Mouse (Mus musculus): ENCODE results near the gene Stxbp4. TPM values are rescaled to one million over a fixed set of nuclear protein-coding genes. Genes with fewer than 3 reads are reported as not detected.
A peak's percentile ranks its signal among the peaks of the same experiment; 100 is the strongest.

The Stxbp4 gene
- polyA plus RNA-seq (2015; fragmentation: Nextera tagmentation; extraction: Ambion mirVana) = 20.8 and 20.9 TPM in 2 replicates

GRCm38 (mm10) chr11:90637440-90638311, at the start of gene Stxbp4, which contains the start of gene Cox11:
Stxbp4 (minus strand) TSS chr11:90638084.
Cox11 (plus strand) TSS chr11:90638173.
- Histone ChIP-seq H3K27ac (replicated peaks) (peak within 1 kb of the TSS; percentile 92), H3K9ac (replicated peaks) (peak within 1 kb of the TSS; percentile 98), H3K4me2 (replicated peaks) (peak within 1 kb of the TSS; percentile 50), H3K27me3 (no peaks in the 10 kb centered on the region), H3K9me3 (no peaks in the 10 kb centered on the region), H3K4me3 (peak within 1 kb of the TSS; percentile 89), H3K36me3 (peaks cover 14% of the 10 kb centered on the region), H3K4me1 (peaks cover 26% of the 10 kb centered on the region)
- WGBS = under 1% methylated on average over 48 of the region's 48 CpGs
- peak; percentile 96 for ATAC-seq (replicated peaks)

GRCm38 (mm10) chr11:90687040-90687439, 49.2 kb upstream of the Stxbp4 start:
- under 1% methylated on average over 17 of the region's 17 CpGs for WGBS
- Histone ChIP-seq H3K4me3 (peak overlapping the region; percentile 61), H3K36me3 (no peaks in the 10 kb centered on the region), H3K4me2 (replicated peaks) (peak overlapping the region; percentile 84), H3K4me1 (peaks cover 15% of the 10 kb centered on the region), H3K9ac (replicated peaks) (peak overlapping the region; percentile 51), H3K27ac (replicated peaks) (no peak overlapping the region), H3K27me3 (no peaks in the 10 kb centered on the region), H3K9me3 (no peaks in the 10 kb centered on the region)
- ATAC-seq (replicated peaks) = peak; percentile 66

- peak overlapping the region; percentile 84 for H3K4me2 ChIP-seq (replicated peaks)
- ATAC-seq (replicated peaks) = 0 out of 2 replicates have a peak, but pooled peaks have one; percentile 33
Measured at GRCm38 (mm10) chr11:90686287-90687025, 48.6 kb upstream of the Stxbp4 start.

GRCm38 (mm10) chr11:90685196-90685595, 47.3 kb upstream of the Stxbp4 start:
- Histone ChIP-seq H3K4me3 (no peak overlapping the region), H3K36me3 (no peaks in the 10 kb centered on the region), H3K27ac (replicated peaks) (no peak overlapping the region), H3K9ac (replicated peaks) (no peak overlapping the region), H3K4me2 (replicated peaks) (no peak overlapping the region), H3K4me1 (peaks cover 15% of the 10 kb centered on the region), H3K9me3 (no peaks in the 10 kb centered on the region), H3K27me3 (no peaks in the 10 kb centered on the region)
- 80% methylated on average over 6 of the region's 6 CpGs for WGBS
- no peak for ATAC-seq (replicated peaks)

More at GRCm38 (mm10) chr11:90686287-90687025, 48.6 kb upstream of the Stxbp4 start:
- H3K4me1 ChIP-seq = peaks cover 15% of the 10 kb centered on the region
- no peaks in the 10 kb centered on the region for H3K9me3 ChIP-seq
- H3K27ac ChIP-seq (replicated peaks) = no peak overlapping the region
- H3K4me3 ChIP-seq = peak overlapping the region; percentile 61
- no peaks in the 10 kb centered on the region for H3K27me3 ChIP-seq
- WGBS = 73% methylated on average over 13 of the region's 13 CpGs
- H3K36me3 ChIP-seq = no peaks in the 10 kb centered on the region
- H3K9ac ChIP-seq (replicated peaks) = no peak overlapping the region

GRCm38 (mm10) chr11:90684765-90685164, 46.9 kb upstream of the Stxbp4 start:
- peaks cover 15% of the 10 kb centered on the region for H3K4me1 ChIP-seq
- 71% methylated on average over 6 of the region's 6 CpGs for WGBS
- H3K9me3 ChIP-seq = no peaks in the 10 kb centered on the region
- ATAC-seq (replicated peaks) = no peak
- H3K27ac ChIP-seq (replicated peaks) = no peak overlapping the region
- no peaks in the 10 kb centered on the region for H3K36me3 ChIP-seq
- H3K4me3 ChIP-seq = no peak overlapping the region
- H3K9ac ChIP-seq (replicated peaks) = no peak overlapping the region
- H3K4me2 ChIP-seq (replicated peaks) = no peak overlapping the region
- no peaks in the 10 kb centered on the region for H3K27me3 ChIP-seq

GRCm38 (mm10) chr11:90681171-90681570, 43.3 kb upstream of the Stxbp4 start:
- H3K36me3 ChIP-seq = no peaks in the 10 kb centered on the region
- no peak overlapping the region for H3K4me3 ChIP-seq
- H3K27ac ChIP-seq (replicated peaks) = no peak overlapping the region
- H3K4me1 ChIP-seq = no peaks in the 10 kb centered on the region
- no peaks in the 10 kb centered on the region for H3K9me3 ChIP-seq
- H3K9ac ChIP-seq (replicated peaks) = no peak overlapping the region
- ATAC-seq (replicated peaks) = no peak
- H3K27me3 ChIP-seq = no peaks in the 10 kb centered on the region
- no peak overlapping the region for H3K4me2 ChIP-seq (replicated peaks)

GRCm38 (mm10) chr11:90678582-90678981, 40.7 kb upstream of the Stxbp4 start:
- 91% methylated on average over 5 of the region's 5 CpGs for WGBS

GRCm38 (mm10) chr11:90677771-90678288, 39.9 kb upstream of the Stxbp4 start:
- Histone ChIP-seq H3K27me3 (no peaks in the 10 kb centered on the region), H3K4me2 (replicated peaks) (no peak overlapping the region), H3K4me3 (no peak overlapping the region), H3K27ac (replicated peaks) (no peak overlapping the region), H3K36me3 (no peaks in the 10 kb centered on the region), H3K9me3 (no peaks in the 10 kb centered on the region), H3K9ac (replicated peaks) (no peak overlapping the region), H3K4me1 (no peaks in the 10 kb centered on the region)
- 59% methylated on average over 8 of the region's 8 CpGs for WGBS
- no peak for ATAC-seq (replicated peaks)

More at GRCm38 (mm10) chr11:90678582-90678981, 40.7 kb upstream of the Stxbp4 start:
- no peaks in the 10 kb centered on the region for H3K36me3 ChIP-seq
- no peak overlapping the region for H3K27ac ChIP-seq (replicated peaks)
- no peaks in the 10 kb centered on the region for H3K9me3 ChIP-seq
- ATAC-seq (replicated peaks) = no peak
- H3K4me1 ChIP-seq = no peaks in the 10 kb centered on the region
- no peaks in the 10 kb centered on the region for H3K27me3 ChIP-seq
- no peak overlapping the region for H3K4me3 ChIP-seq
- no peak overlapping the region for H3K4me2 ChIP-seq (replicated peaks)
- no peak overlapping the region for H3K9ac ChIP-seq (replicated peaks)

GRCm38 (mm10) chr11:90677027-90677426, 39.1 kb upstream of the Stxbp4 start:
- 89% methylated on average over 7 of the region's 7 CpGs for WGBS
- Histone ChIP-seq H3K9me3 (no peaks in the 10 kb centered on the region), H3K4me3 (no peak overlapping the region), H3K27ac (replicated peaks) (no peak overlapping the region), H3K36me3 (no peaks in the 10 kb centered on the region), H3K27me3 (no peaks in the 10 kb centered on the region), H3K9ac (replicated peaks) (no peak overlapping the region), H3K4me1 (no peaks in the 10 kb centered on the region), H3K4me2 (replicated peaks) (no peak overlapping the region)
- ATAC-seq (replicated peaks) = no peak

GRCm38 (mm10) chr11:90675479-90676110, 37.7 kb upstream of the Stxbp4 start:
- 88% methylated on average over 5 of the region's 5 CpGs for WGBS
- Histone ChIP-seq H3K27me3 (no peaks in the 10 kb centered on the region), H3K27ac (replicated peaks) (no peak overlapping the region), H3K9ac (replicated peaks) (no peak overlapping the region), H3K9me3 (no peaks in the 10 kb centered on the region), H3K4me2 (replicated peaks) (no peak overlapping the region), H3K4me1 (no peaks in the 10 kb centered on the region), H3K4me3 (no peak overlapping the region), H3K36me3 (no peaks in the 10 kb centered on the region)
- ATAC-seq (replicated peaks) = no peak

- no peak overlapping the region for H3K4me3 ChIP-seq
- no peak for ATAC-seq (replicated peaks)
- no peak overlapping the region for H3K4me2 ChIP-seq (replicated peaks)
- no peak overlapping the region for H3K27ac ChIP-seq (replicated peaks)
- no peak overlapping the region for H3K9ac ChIP-seq (replicated peaks)
- H3K4me1 ChIP-seq = peaks cover 22% of the 10 kb centered on the region
- WGBS = 96% methylated on average over 6 of the region's 6 CpGs
- no peaks in the 10 kb centered on the region for H3K9me3 ChIP-seq
- H3K36me3 ChIP-seq = no peaks in the 10 kb centered on the region
- H3K27me3 ChIP-seq = no peaks in the 10 kb centered on the region
Measured at GRCm38 (mm10) chr11:90667325-90667724, 29.4 kb upstream of the Stxbp4 start.
